Mouse (Mus musculus): ENCODE data around the gene E030025P04Rik.

The E030025P04Rik gene

GRCm38 (mm10) chr11:109100266-109100665, 43.9 kb downstream of the E030025P04Rik start:
- no peak for DNase-seq

- no peak for DNase-seq
Observed at GRCm38 (mm10) chr11:109091821-109092220, 52.3 kb downstream of the E030025P04Rik start.
